Mouse (Mus musculus) ES-Bruce4 (cell line): ENCODE data around the gene Atp2a2.
"Not testable (repeated sequence)": the region's sequence is repeated elsewhere in the genome, so short reads cannot be mapped to it uniquely, and the experiment has no call there.

ENCODE experiments used
- CTCF ChIP-seq: IDR thresholded peaks from one replicate; pipeline ENCODE4 v1.8.1; 2011; ENCODE audit warnings: low read depth, low read length
- POLR2A ChIP-seq: IDR thresholded peaks from one replicate; pipeline ENCODE4 v1.8.1; 2011; ENCODE audit warnings: low read length; ENCODE audit not compliant: insufficient read depth

DNA sequence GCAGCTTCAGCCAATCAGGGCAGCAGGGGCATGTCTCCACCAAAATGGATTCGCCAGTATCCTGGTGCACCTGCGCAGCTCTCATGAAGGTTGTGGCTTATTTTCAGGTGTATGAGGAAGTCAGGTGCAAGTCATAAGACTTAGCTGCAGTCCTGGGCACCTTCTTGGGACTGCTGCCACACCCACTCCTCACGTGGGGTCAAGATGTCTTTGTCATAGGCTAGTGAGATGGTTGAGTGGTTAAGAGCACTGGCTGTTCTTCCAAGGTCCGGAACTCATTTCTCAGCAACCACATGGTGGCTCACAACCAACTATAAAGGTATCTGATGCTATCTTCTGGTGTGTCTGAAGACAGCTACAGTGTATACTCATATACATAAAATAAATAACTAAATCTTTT, 81.3 kb downstream of the Atp2a2 start:
- TF ChIP-seq CTCF, POLR2A: not testable (repeated sequence)
